Mouse (Mus musculus) heart, postnatal 0 days (tissue): ENCODE measurements around the gene D5Ertd579e.

Experiments
- CTCF ChIP-seq: IDR thresholded peaks from 2 replicates; pipeline ENCODE4 v1.5.1; 2016; ENCODE audit warnings: antibody characterized with exemption, control low read depth, low read depth
- EP300 ChIP-seq: IDR thresholded peaks from 2 replicates; pipeline ENCODE4 v1.6.1; 2016; ENCODE audit warnings: antibody characterized with exemption, low read depth

DNA sequence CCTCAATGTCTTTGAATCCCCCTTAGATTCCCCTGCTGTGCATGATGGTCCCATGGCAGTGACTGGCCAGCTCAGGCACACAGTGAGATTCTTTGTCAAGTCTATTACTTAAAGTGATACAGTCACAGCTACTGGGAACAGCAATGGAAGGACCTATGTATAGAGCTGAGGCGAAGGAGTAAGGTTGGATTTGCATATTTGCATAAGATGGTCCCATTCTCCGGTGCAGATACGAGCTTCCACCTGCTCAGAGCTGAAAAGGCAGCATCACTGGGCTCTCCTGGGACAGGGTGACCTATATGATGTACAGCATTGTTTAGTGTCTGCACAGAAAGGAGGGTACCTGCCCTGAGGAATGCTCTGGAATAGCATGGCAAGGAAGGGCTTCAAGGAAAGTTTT lies 101.5 kb downstream of the D5Ertd579e start:
- TF ChIP-seq EP300 (no peak), CTCF (no peak)
